Mouse (Mus musculus) embryonic facial prominence, embryonic 11.5 days (tissue): Measurements from ENCODE around the gene Rap2c. TPM values are rescaled to one million over a fixed set of nuclear protein-coding genes. Genes with fewer than 3 reads are reported as not detected.
A peak's percentile ranks its signal among the peaks of the same experiment; 100 is the strongest.

Source experiments
- ATAC-seq: fragments of 200-750 bp; cut with Nextera tagmentation; replicated peaks from 2 replicates; pipeline ENCODE4 v1.8.0; 2017; ENCODE audit warnings: low read depth; ENCODE audit not compliant: insufficient number of reproducible peaks, low FRiP score, low TSS enrichment
- DNase-seq: peaks from one replicate; pipeline ENCODE4 v3.0.0-alpha.2; 2015; ENCODE audit warnings: low spot score
- H3K27ac ChIP-seq: fragments of 300-500 bp; sonication (generic); replicated peaks from 2 replicates; pipeline ENCODE4 v1.5.1; 2014; ENCODE audit warnings: mild to moderate bottlenecking, low read depth, low read length, control low read depth
- H3K27me3 ChIP-seq: fragments of 300-500 bp; sonication (generic); 2 replicates; pipeline ENCODE4 v1.6.1; 2014; ENCODE audit warnings: mild to moderate bottlenecking, low read length, moderate library complexity, mixed read lengths; ENCODE audit not compliant: control insufficient read depth, insufficient read depth
- H3K36me3 ChIP-seq: fragments of 300-500 bp; sonication (generic); replicated peaks from 2 replicates; pipeline ENCODE4 v1.6.1; 2014; ENCODE audit warnings: low read depth, mild to moderate bottlenecking, low read length, moderate library complexity, mixed read lengths; ENCODE audit not compliant: control insufficient read depth, insufficient read depth
- H3K4me1 ChIP-seq: fragments of 300-500 bp; sonication (generic); 2 replicates; pipeline ENCODE4 v1.6.1; 2014; ENCODE audit warnings: low read length, mixed read lengths; ENCODE audit not compliant: control insufficient read depth, insufficient read depth
- H3K4me2 ChIP-seq: fragments of 300-500 bp; sonication (generic); 2 replicates; pipeline ENCODE4 v1.6.1; 2014; ENCODE audit warnings: low read depth, mild to moderate bottlenecking, control low read depth, low read length, moderate library complexity
- H3K4me3 ChIP-seq: fragments of 300-500 bp; sonication (generic); 2 replicates; pipeline ENCODE4 v1.5.1; 2014; ENCODE audit warnings: low read depth, low read length, control low read depth
- H3K9ac ChIP-seq: fragments of 300-500 bp; sonication (generic); replicated peaks from 2 replicates; pipeline ENCODE4 v1.6.1; 2014; ENCODE audit warnings: mild to moderate bottlenecking, control low read depth, low read length
- H3K9me3 ChIP-seq: fragments of 300-500 bp; sonication (generic); replicated peaks from 2 replicates; pipeline ENCODE4 v1.6.1; 2016; ENCODE audit warnings: mild to moderate bottlenecking, low read length, inconsistent platforms, mixed read lengths; ENCODE audit not compliant: control insufficient read depth
- WGBS: fragments of 180-500 bp; shearing (Covaris S2); extraction: QIAGEN DNeasy Blood & Tissue Kit; methylation state at CpG from one replicate; pipeline ENCODE4 v1.1.7; 2014; 5-methylcytosine and 5-hydroxymethylcytosine counted together
- polyA plus RNA-seq: library from polyadenylated mRNA; unstranded; fragments of >200 nt; fragmentation: Nextera tagmentation; extraction: Ambion mirVana; gene quantifications from 2 replicates; pipeline ENCODE4 v1.2.1, GENCODE M21; 2014

Gene Rap2c
- 43.8 and 51.8 TPM in 2 replicates for polyA plus RNA-seq

GRCm38 (mm10) chrX:51017851-51018785 lies at the start of gene Rap2c:
Gene Rap2c, minus strand, starts transcription at chrX:51018018.
- H3K27ac ChIP-seq: peak within 1 kb of the TSS; percentile 95
- WGBS: 27% methylated on average over 24 of the region's 92 CpGs

GRCm38 (mm10) chrX:51066539-51067286 lies 48.9 kb upstream of the Rap2c start:
- ATAC-seq: no peak
- 79% methylated on average over 11 of the region's 11 CpGs for WGBS

More at GRCm38 (mm10) chrX:51017851-51018785, at the start of gene Rap2c:
- no peaks in the 10 kb centered on the region for H3K36me3 ChIP-seq
- peak within 1 kb of the TSS; percentile 49 for H3K4me2 ChIP-seq
- H3K4me1 ChIP-seq: no peaks in the 10 kb centered on the region
- ATAC-seq: peak; percentile 91
- no peaks in the 10 kb centered on the region for H3K27me3 ChIP-seq
- DNase-seq: peak; percentile 83
- no peaks in the 10 kb centered on the region for H3K9me3 ChIP-seq
- peak within 1 kb of the TSS; percentile 59 for H3K4me3 ChIP-seq
- peak within 1 kb of the TSS; percentile 83 for H3K9ac ChIP-seq

GRCm38 (mm10) chrX:51065773-51066172 lies 48.0 kb upstream of the Rap2c start:
- Histone ChIP-seq H3K36me3 (no peaks in the 10 kb centered on the region), H3K4me3 (no peak overlapping the region), H3K27ac (no peak overlapping the region), H3K27me3 (no peaks in the 10 kb centered on the region), H3K9me3 (no peaks in the 10 kb centered on the region), H3K4me1 (no peaks in the 10 kb centered on the region), H3K9ac (no peak overlapping the region), H3K4me2 (no peak overlapping the region)
- WGBS: 17% methylated on average over 6 of the region's 6 CpGs
- ATAC-seq: no peak
- peak; percentile 78 for DNase-seq

More at GRCm38 (mm10) chrX:51066539-51067286, 48.9 kb upstream of the Rap2c start:
- Histone ChIP-seq H3K9ac (no peak overlapping the region), H3K4me1 (no peaks in the 10 kb centered on the region), H3K4me3 (no peak overlapping the region), H3K27me3 (no peaks in the 10 kb centered on the region), H3K4me2 (no peak overlapping the region), H3K9me3 (no peaks in the 10 kb centered on the region), H3K36me3 (no peaks in the 10 kb centered on the region), H3K27ac (no peak overlapping the region)
- DNase-seq: no peak

DNA sequence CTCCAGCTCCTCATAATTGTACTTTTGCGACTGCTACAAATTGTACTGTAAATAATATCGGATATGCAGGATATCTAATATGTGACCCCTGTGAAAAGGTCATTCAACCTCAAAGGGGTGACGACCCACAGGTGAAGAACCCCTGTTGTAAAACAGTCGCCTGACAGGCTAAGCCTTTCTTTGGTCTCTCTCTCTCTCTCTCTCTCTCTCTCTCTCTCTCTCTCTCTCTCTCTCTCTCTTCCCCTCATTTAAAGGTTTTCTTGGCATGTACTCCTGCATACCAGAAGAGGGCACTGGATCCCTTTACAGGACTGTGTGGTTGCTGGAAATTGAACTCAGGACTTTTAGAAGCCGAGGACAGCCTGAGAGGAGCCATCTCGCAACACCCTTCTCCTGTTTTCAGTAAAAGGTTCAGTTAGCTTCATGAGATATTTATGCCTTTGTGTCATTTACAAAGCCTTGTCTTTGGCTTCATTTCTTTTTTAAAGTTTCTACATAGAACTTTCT lies 47.4 kb upstream of the Rap2c start:
- H3K36me3 ChIP-seq: no peaks in the 10 kb centered on the region
- no peak for DNase-seq
- no peak overlapping the region for H3K4me3 ChIP-seq
- no peaks in the 10 kb centered on the region for H3K9me3 ChIP-seq
- no peak overlapping the region for H3K27ac ChIP-seq
- no peaks in the 10 kb centered on the region for H3K27me3 ChIP-seq
- 65% methylated on average over 6 of the region's 6 CpGs for WGBS
- ATAC-seq: no peak
- H3K9ac ChIP-seq: no peak overlapping the region
- no peak overlapping the region for H3K4me2 ChIP-seq
- no peaks in the 10 kb centered on the region for H3K4me1 ChIP-seq

DNA sequence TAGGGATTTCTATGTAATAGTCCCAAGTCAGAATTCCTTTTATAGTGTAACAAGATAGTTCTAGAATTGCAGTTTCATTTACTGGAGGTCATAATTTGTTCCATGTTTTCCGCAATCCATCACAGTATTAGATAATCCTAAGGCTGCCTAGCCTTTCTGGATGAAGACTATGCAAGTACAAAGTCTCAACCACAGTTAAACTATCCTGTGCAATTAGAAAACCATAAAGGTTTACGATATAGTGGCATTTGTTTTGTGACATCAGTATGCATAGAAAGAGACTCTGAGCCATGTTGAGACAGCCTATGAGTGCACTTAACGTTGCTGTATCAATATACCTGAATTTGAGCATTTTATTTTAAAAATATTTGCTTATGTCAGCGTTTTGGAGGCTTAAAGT lies 42.4 kb upstream of the Rap2c start:
- Histone ChIP-seq H3K27me3 (no peaks in the 10 kb centered on the region), H3K36me3 (no peaks in the 10 kb centered on the region), H3K27ac (no peak overlapping the region), H3K4me2 (no peak overlapping the region), H3K4me1 (no peaks in the 10 kb centered on the region), H3K4me3 (no peak overlapping the region), H3K9me3 (no peaks in the 10 kb centered on the region), H3K9ac (no peak overlapping the region)
- no peak for ATAC-seq
- no peak for DNase-seq
- 72% methylated on average over 4 of the region's 4 CpGs for WGBS

DNA sequence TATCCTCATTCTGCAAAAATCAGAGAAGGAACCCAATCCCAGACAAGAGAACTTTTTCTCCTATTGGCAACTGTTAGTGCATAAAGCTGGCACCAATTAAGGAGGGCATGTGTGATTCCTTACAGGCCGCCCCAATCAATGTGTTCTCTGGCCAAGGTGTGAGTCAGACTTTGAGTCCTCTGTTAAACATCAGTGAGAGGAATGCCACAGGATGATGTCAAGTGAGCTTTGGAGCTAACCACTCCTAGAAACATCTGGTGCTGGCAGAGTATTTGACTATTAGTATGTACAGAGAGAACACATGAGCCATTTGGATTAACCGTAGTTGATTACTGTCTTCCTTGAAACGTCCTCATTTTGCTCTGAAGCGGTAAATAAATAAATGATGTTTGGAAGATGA lies 40.9 kb upstream of the Rap2c start:
- Histone ChIP-seq H3K9me3 (no peaks in the 10 kb centered on the region), H3K27ac (no peak overlapping the region), H3K9ac (no peak overlapping the region), H3K4me3 (no peak overlapping the region), H3K27me3 (no peaks in the 10 kb centered on the region), H3K4me2 (no peak overlapping the region), H3K4me1 (no peaks in the 10 kb centered on the region), H3K36me3 (no peaks in the 10 kb centered on the region)
- ATAC-seq (no peak), DNase-seq (peak; percentile 3)
- 60% methylated on average over 4 of the region's 4 CpGs for WGBS

GRCm38 (mm10) chrX:51058317-51058716 lies 40.5 kb upstream of the Rap2c start:
- Histone ChIP-seq H3K9ac (no peak overlapping the region), H3K4me1 (no peaks in the 10 kb centered on the region), H3K4me2 (no peak overlapping the region), H3K27ac (no peak overlapping the region), H3K9me3 (no peaks in the 10 kb centered on the region), H3K4me3 (no peak overlapping the region), H3K27me3 (no peaks in the 10 kb centered on the region), H3K36me3 (no peaks in the 10 kb centered on the region)
- DNase-seq (no peak), ATAC-seq (no peak)
- 86% methylated on average over 5 of the region's 5 CpGs for WGBS
